Mouse (Mus musculus): ENCODE results near the gene Zfp942. TPM values are rescaled to one million over a fixed set of nuclear protein-coding genes. Genes with fewer than 3 reads are reported as not detected.
"Not testable (repeated sequence)": the region's sequence is repeated elsewhere in the genome, so short reads cannot be mapped to it uniquely, and the experiment has no call there.

Gene Zfp942
- 21.8 and 23.8 TPM in 2 replicates for polyA plus RNA-seq (2016; fragmentation: Nextera tagmentation; extraction: Ambion mirVana)

- H3K27ac ChIP-seq (replicated peaks) = peak within 1 kb of the TSS; percentile 89
- not testable (repeated sequence) for H3K9me3 ChIP-seq; H3K27me3 ChIP-seq (replicated peaks; ENCODE audit: low read depth, poor library complexity, severe bottlenecking); H3K36me3 ChIP-seq (replicated peaks)
- under 1% methylated on average over 44 of the region's 55 CpGs for WGBS
- peak within 1 kb of the TSS; percentile 72 for H3K4me3 ChIP-seq
- peak; percentile 78 for DNase-seq (ENCODE audit: low spot score)
- peaks cover 15% of the 10 kb centered on the region for H3K4me1 ChIP-seq
These were observed at the start of gene Zfp942, which contains the start of gene Zfp943 for GRCm38 (mm10) chr17:21962107-21962907. Zfp942 (minus strand) TSS chr17:21962464. Zfp943 (plus strand) TSS chr17:21962552.

DNA sequence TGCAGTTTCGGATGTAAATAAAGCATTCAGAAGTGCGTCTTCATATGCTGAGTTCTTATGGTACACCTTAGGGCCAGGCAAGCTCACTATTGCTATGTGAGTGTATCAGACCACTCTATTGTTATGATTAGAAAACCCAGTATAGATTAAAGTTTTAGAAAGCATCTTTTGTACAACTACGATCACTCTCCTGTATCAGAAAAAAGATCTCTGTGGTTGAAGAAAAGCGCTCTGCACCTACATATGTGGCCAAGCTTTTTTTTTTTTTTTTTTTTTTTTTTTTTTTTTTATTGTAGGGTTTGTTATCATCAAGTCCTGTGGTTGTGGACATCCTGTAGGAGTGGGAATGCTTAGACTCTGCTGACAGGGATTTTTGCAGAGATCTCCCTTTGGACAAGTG lies 1.0 kb upstream of the Zfp942 start:
- Histone ChIP-seq H3K9me3 (peaks cover 7% of the 10 kb centered on the region), H3K27me3 (replicated peaks; ENCODE audit: low read depth, poor library complexity, severe bottlenecking) (no peaks in the 10 kb centered on the region), H3K4me3 (peak overlapping the region; percentile 72), H3K36me3 (replicated peaks) (peaks cover 15% of the 10 kb centered on the region), H3K27ac (replicated peaks) (no peak overlapping the region), H3K4me1 (peaks cover 15% of the 10 kb centered on the region)
- DNase-seq (ENCODE audit: low spot score) = no peak
- 66% methylated on average over 4 of the region's 4 CpGs for WGBS

DNA sequence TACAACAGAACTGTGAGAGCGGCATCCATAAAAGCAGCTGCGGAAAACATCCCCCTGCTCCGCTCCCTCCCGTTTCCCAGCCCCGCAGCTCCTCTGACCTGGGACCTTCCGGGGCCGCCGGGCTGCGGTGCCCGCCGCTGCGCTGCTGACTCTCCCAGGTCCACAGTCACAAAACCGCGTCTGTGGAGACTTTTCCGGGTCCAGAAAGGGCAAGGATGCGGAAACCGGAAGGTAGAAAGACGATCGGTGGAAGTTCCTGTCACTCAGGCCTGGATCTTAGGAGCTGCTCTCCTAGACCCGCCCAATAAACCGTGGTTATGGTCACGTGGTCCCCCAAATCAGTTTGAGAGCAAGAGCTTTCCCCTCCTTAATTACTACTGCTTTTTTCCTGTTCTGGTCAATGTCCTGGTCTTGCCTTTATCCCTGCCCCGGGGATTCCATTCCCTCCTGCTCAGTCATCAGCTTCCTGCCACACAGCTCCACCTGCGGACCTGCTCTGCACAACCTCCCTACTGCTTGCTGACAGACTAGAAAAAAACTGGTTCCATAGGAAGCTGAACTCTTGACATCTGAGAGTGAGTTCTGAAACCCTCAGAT lies 52.7 kb downstream of the Zfp942 start, which contains the start of gene Zfp995:
Gene Zfp995 (minus strand): TSS at position 471 of the 597 bp plus-strand sequence.
- Histone ChIP-seq H3K4me3 (peak within 1 kb of the TSS; percentile 74), H3K27ac (replicated peaks) (peak within 1 kb of the TSS; percentile 82), H3K36me3 (replicated peaks) (peaks cover 13% of the 10 kb centered on the region)
- not testable (repeated sequence) for H3K4me1 ChIP-seq; H3K27me3 ChIP-seq (replicated peaks; ENCODE audit: low read depth, poor library complexity, severe bottlenecking); H3K9me3 ChIP-seq
- WGBS = under 1% methylated on average over 24 of the region's 24 CpGs
- peak; percentile 71 for DNase-seq (ENCODE audit: low spot score)

DNA sequence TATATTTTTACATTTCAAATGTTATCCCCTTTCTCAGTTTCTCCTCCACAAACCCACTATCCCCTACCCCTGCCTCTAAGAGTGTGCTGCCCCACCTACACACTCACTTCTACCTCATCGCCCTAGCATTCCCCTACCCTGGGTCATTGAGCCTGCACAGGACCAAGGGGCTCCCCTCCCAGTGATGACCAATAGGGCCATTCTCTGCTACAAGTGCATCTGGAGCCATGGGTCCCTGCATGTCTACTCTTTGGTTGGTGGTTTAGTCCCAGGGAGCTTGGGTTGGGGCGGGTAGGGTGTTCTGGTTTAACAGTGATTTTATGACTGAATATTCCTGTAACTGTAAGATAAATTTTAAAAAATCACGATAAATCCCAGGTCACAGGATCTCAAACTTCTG lies 53.2 kb downstream of the Zfp942 start:
- DNase-seq (ENCODE audit: low spot score) = no peak

More for the DNA sequence above, 53.2 kb downstream of the Zfp942 start:
- Histone ChIP-seq H3K4me1 (peaks cover 5% of the 10 kb centered on the region; the same call in 1 of the 2 replicates), H3K4me3 (peak overlapping the region; percentile 74), H3K27ac (replicated peaks) (peak overlapping the region; percentile 82), H3K36me3 (replicated peaks) (peaks cover 13% of the 10 kb centered on the region), H3K9me3 (no peaks in the 10 kb centered on the region), H3K27me3 (replicated peaks; ENCODE audit: low read depth, poor library complexity, severe bottlenecking) (no peaks in the 10 kb centered on the region)
- WGBS = 10% methylated on average over 3 of the region's 3 CpGs

Other genes with a start within 250 kb of the Zfp942 start
- 6.1 and 7.7 TPM in 2 replicates for gene Zfp229, start 231.7 kb downstream of the Zfp942 start, polyA plus RNA-seq (2016; fragmentation: Nextera tagmentation; extraction: Ambion mirVana)
- 7.1 and 7.2 TPM in 2 replicates for gene Zfp820, start 116.7 kb downstream of the Zfp942 start, polyA plus RNA-seq (2016; fragmentation: Nextera tagmentation; extraction: Ambion mirVana)
- gene Zfp995, start 52.5 kb downstream of the Zfp942 start, polyA plus RNA-seq (2016; fragmentation: Nextera tagmentation; extraction: Ambion mirVana) = 6.5 and 7.5 TPM in 2 replicates
- 14.1 and 15.6 TPM in 2 replicates for gene Zfp943, start 88 bp upstream of the Zfp942 start, polyA plus RNA-seq (2016; fragmentation: Nextera tagmentation; extraction: Ambion mirVana)
- gene Zfp947, start 203.7 kb upstream of the Zfp942 start, polyA plus RNA-seq (2016; fragmentation: Nextera tagmentation; extraction: Ambion mirVana) = 2.0 and 2.4 TPM in 2 replicates